Mouse (Mus musculus): ENCODE data around the gene Srek1.

The Srek1 gene

DNA sequence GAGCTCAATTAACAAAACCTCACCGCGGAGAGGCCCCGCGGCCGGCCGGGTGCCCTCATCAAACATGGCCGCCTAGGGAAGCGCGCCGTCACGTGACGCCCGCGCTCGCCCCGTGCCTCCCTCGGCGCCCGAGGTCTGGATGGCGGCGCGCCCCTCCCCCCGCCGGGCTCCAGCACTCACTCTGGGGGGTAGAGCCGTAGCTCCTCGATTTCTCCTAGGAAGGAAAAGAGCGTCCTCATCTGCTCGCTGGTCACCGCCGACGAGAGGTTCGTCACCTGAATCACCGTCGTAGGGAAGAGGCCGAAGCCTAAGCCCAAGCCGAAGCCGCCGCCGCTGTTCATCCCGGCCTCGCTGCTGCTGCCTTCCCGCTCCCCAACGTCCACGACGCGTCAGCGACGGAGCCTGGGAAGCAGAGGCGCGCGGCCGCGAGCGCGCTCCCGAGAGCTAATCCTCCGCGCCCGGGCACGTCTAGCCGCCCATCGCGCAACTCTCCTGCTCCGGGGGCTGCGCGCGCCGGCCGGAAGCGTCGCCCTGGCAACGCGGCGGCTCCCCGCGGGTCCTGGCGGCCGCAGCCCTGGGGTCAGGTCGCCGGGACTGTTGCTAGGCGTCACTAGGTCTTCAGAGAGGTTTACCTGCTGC lies at the start of gene Srek1:
Gene Srek1, minus strand, starts transcription at position 490 of the 639 bp plus-strand sequence.
- Histone ChIP-seq H3K4me1 (replicated peaks; ENCODE audit: low read depth, low read length) (peaks cover 32% of the 10 kb centered on the region), H3K4me3 (replicated peaks; ENCODE audit: low read length) (peak within 1 kb of the TSS; percentile 87), H3K27me3 (ENCODE audit: insufficient read depth, low read length) (peaks cover 7% of the 10 kb centered on the region; the same call in 1 of the 2 replicates), H3K36me3 (ENCODE audit: insufficient read depth, low read length) (peaks cover 16% of the 10 kb centered on the region), H3K9me3 (ENCODE audit: low read length) (no peaks in the 10 kb centered on the region)
- no peak for TF ChIP-seq CTCF (conservative IDR thresholded peaks at IDR 0.05; ENCODE audit: low read length)
- TF ChIP-seq NANOG (IDR thresholded peaks at IDR 0.05; ENCODE audit: borderline replicate concordance, low read length), result no peak
- TF ChIP-seq POU5F1 (IDR thresholded peaks at IDR 0.05; ENCODE audit: borderline replicate concordance, low read length), result no peak

DNA sequence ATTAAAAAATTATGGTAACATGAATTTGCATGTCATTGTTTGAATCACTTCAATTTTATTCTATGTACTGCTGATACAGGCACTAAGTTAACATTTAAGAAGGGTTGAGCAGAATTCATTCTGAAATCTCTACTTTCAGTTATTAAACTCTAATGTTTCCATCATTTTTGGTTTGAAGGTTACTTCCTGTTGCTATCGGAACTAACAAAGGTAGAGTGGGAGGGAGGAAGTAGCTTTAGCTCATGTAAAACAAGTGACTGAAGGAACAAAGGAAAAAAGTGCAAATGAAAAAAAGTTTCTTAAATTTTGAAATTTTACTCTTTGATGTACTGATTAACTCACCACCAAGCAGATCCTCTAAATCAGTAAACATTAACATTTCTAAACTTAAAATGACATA lies 47.9 kb upstream of the Srek1 start:
- H3K36me3 ChIP-seq (ENCODE audit: insufficient read depth, low read length), result 0 out of 2 replicates have a peak, but pooled peaks cover 7% of the 10 kb centered on the region
- TF ChIP-seq POU5F1 (IDR thresholded peaks at IDR 0.05; ENCODE audit: borderline replicate concordance, low read length) (no peak), CTCF (conservative IDR thresholded peaks at IDR 0.05; ENCODE audit: low read length) (no peak), NANOG (IDR thresholded peaks at IDR 0.05; ENCODE audit: borderline replicate concordance, low read length) (no peak)
- H3K4me1 ChIP-seq (replicated peaks; ENCODE audit: low read depth, low read length), result no peaks in the 10 kb centered on the region
- H3K9me3 ChIP-seq (ENCODE audit: low read length), result no peaks in the 10 kb centered on the region
- no peak overlapping the region for H3K4me3 ChIP-seq (replicated peaks; ENCODE audit: low read length)
- no peaks in the 10 kb centered on the region for H3K27me3 ChIP-seq (ENCODE audit: insufficient read depth, low read length)

DNA sequence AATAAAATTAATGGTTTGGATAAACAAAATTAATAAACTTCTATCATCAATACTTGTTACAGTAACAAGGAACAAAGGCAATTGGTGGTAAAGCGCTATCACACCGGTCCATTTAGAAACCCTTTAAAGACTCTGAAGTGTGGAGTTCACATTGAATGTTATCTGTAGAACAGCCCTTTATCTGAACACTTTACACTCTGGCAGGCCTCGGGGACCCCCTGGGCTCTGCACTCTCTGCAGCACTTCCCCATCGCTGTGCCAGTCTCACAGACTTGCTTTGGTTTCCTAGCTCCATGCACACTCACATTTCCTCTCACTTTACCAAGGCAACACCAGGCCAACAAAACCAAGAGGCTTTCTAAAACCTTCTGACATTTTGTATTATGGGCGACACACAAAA lies 45.0 kb upstream of the Srek1 start:
- Histone ChIP-seq H3K4me1 (replicated peaks; ENCODE audit: low read depth, low read length) (no peaks in the 10 kb centered on the region), H3K9me3 (ENCODE audit: low read length) (no peaks in the 10 kb centered on the region), H3K4me3 (replicated peaks; ENCODE audit: low read length) (no peak overlapping the region), H3K27me3 (ENCODE audit: insufficient read depth, low read length) (no peaks in the 10 kb centered on the region), H3K36me3 (ENCODE audit: insufficient read depth, low read length) (0 out of 2 replicates have a peak, but pooled peaks cover 7% of the 10 kb centered on the region)
- TF ChIP-seq CTCF (conservative IDR thresholded peaks at IDR 0.05; ENCODE audit: low read length) (no peak), POU5F1 (IDR thresholded peaks at IDR 0.05; ENCODE audit: borderline replicate concordance, low read length) (no peak), NANOG (IDR thresholded peaks at IDR 0.05; ENCODE audit: borderline replicate concordance, low read length) (no peak)

DNA sequence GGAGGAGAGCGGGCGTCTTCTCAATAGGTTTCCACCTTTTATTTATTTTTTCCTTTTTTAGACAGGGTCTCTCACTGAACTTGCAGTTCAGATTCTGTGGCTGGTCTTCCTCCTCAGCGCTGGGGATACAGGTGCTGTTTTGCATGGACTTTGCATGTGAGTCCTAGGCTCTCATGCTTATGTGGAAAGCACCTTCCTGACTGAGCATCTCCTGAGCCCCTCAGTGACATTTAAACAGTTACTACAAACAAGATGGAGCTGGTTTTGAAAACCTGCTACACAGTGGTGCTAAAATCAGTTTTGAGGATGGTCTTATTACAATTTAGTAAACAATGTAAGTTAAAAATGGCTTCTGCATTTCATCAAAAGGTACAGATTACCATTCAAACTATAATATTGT lies 43.5 kb upstream of the Srek1 start:
- Histone ChIP-seq H3K9me3 (ENCODE audit: low read length) (no peaks in the 10 kb centered on the region), H3K4me1 (replicated peaks; ENCODE audit: low read depth, low read length) (no peaks in the 10 kb centered on the region), H3K27me3 (ENCODE audit: insufficient read depth, low read length) (no peaks in the 10 kb centered on the region), H3K36me3 (ENCODE audit: insufficient read depth, low read length) (0 out of 2 replicates have a peak, but pooled peaks cover 7% of the 10 kb centered on the region), H3K4me3 (replicated peaks; ENCODE audit: low read length) (no peak overlapping the region)
- TF ChIP-seq CTCF (conservative IDR thresholded peaks at IDR 0.05; ENCODE audit: low read length) (no peak), NANOG (IDR thresholded peaks at IDR 0.05; ENCODE audit: borderline replicate concordance, low read length) (no peak), POU5F1 (IDR thresholded peaks at IDR 0.05; ENCODE audit: borderline replicate concordance, low read length) (no peak)

DNA sequence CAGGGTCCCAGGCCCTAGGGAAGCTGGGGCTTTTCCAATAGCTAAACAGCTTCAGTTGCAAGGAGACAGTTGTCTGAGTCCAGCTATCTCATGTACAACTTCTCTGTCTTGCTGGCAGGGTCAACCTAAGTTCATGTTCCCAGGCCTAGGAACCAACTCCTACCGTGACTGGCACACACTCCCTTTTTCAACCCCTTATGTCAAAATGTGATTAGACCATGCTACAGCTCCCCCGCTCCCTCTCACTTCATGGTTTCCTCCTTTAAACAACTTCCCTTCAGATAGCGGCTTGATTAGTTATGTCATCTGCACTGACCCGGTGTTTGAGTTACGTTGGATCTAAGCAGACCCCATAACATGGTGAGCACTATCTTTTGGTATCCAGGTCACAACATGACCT lies 33.1 kb upstream of the Srek1 start:
- no peaks in the 10 kb centered on the region for H3K36me3 ChIP-seq (ENCODE audit: insufficient read depth, low read length)
- peaks cover 8% of the 10 kb centered on the region for H3K4me1 ChIP-seq (replicated peaks; ENCODE audit: low read depth, low read length)
- no peaks in the 10 kb centered on the region for H3K27me3 ChIP-seq (ENCODE audit: insufficient read depth, low read length)
- no peak overlapping the region for H3K4me3 ChIP-seq (replicated peaks; ENCODE audit: low read length)
- TF ChIP-seq NANOG (IDR thresholded peaks at IDR 0.05; ENCODE audit: borderline replicate concordance, low read length), result no peak
- TF ChIP-seq POU5F1 (IDR thresholded peaks at IDR 0.05; ENCODE audit: borderline replicate concordance, low read length), result no peak
- TF ChIP-seq CTCF (conservative IDR thresholded peaks at IDR 0.05; ENCODE audit: low read length), result no peak
- H3K9me3 ChIP-seq (ENCODE audit: low read length), result no peaks in the 10 kb centered on the region

DNA sequence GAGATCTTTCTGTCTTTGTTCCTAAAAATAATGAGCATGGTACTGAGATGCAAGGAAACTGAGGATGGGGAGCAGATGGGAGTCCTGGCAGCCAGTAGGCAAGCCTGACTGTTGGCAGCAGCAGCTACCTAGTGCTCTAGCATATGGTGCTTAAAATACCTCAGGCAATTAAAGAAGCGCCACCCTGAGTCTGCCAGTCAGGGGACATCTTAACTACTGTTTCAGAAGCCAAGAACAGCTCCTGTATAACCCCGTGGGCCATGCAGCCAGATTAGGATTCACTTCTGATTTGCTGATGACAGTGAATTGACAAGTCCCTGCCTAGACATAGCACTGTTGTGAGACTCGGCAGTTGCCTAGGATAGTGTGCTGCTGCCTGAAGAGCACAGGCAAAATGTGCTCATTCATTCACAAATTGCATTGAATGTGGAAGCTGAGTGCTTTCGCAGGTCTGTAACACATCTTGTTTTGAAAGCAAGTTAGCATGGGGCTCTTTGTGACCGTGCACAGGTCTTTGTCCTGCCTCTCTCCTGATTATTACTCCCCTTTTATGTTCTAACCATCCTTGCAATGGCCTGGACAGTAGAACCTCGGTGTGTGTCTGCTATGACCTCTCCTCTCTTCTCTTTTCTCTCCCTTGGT lies 31.9 kb upstream of the Srek1 start:
- H3K9me3 ChIP-seq (ENCODE audit: low read length), result no peaks in the 10 kb centered on the region
- no peak overlapping the region for H3K4me3 ChIP-seq (replicated peaks; ENCODE audit: low read length)
- TF ChIP-seq POU5F1 (IDR thresholded peaks at IDR 0.05; ENCODE audit: borderline replicate concordance, low read length) (no peak), NANOG (IDR thresholded peaks at IDR 0.05; ENCODE audit: borderline replicate concordance, low read length) (peak; percentile 63; the same call in 1 of the 2 replicates), CTCF (conservative IDR thresholded peaks at IDR 0.05; ENCODE audit: low read length) (no peak)
- peaks cover 8% of the 10 kb centered on the region for H3K4me1 ChIP-seq (replicated peaks; ENCODE audit: low read depth, low read length)
- no peaks in the 10 kb centered on the region for H3K27me3 ChIP-seq (ENCODE audit: insufficient read depth, low read length)
- no peaks in the 10 kb centered on the region for H3K36me3 ChIP-seq (ENCODE audit: insufficient read depth, low read length)

DNA sequence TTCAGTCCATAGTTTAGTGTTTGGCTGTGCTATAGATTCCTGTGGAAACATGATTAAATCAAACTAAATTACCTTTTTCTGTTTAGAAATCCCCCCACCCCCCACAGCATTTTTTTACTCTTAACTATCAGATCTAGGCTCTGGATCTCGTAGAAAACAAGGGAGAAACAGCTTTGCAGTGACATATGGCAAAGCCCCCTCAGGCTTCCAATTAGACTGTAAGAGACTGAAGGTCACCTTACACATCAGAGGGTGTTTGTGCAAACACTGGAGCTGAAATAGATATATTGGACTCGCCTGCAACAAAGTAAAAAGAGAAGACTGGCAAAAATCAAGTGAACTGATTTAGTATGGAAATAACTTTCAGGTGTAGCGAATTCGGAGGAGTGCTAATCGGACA lies 29.3 kb upstream of the Srek1 start:
- Histone ChIP-seq H3K4me3 (replicated peaks; ENCODE audit: low read length) (no peak overlapping the region), H3K27me3 (ENCODE audit: insufficient read depth, low read length) (no peaks in the 10 kb centered on the region), H3K4me1 (replicated peaks; ENCODE audit: low read depth, low read length) (peaks cover 8% of the 10 kb centered on the region), H3K36me3 (ENCODE audit: insufficient read depth, low read length) (no peaks in the 10 kb centered on the region), H3K9me3 (ENCODE audit: low read length) (no peaks in the 10 kb centered on the region)
- TF ChIP-seq POU5F1 (IDR thresholded peaks at IDR 0.05; ENCODE audit: borderline replicate concordance, low read length), result no peak
- no peak for TF ChIP-seq CTCF (conservative IDR thresholded peaks at IDR 0.05; ENCODE audit: low read length)
- no peak for TF ChIP-seq NANOG (IDR thresholded peaks at IDR 0.05; ENCODE audit: borderline replicate concordance, low read length)

DNA sequence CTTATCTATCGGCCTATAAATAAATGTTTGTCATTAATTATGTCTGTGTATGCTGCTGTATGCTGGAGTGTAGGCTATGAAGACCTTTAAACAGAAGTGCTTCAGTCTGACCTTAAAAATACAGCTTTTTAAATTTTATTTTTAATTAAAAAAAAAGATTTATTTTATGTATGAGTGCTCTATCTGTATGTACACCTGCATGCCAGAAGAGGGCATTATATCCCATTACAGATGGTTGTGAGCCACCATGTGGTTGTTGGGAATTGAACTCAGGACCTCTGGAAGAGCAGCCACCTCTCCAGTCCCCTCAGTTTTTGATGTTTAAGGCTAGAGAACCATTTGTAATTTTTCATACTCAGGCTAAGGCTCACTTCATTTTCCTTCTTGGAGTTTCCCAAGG lies 26.6 kb upstream of the Srek1 start:
- no peak for TF ChIP-seq CTCF (conservative IDR thresholded peaks at IDR 0.05; ENCODE audit: low read length)
- TF ChIP-seq NANOG (IDR thresholded peaks at IDR 0.05; ENCODE audit: borderline replicate concordance, low read length), result no peak
- TF ChIP-seq POU5F1 (IDR thresholded peaks at IDR 0.05; ENCODE audit: borderline replicate concordance, low read length), result no peak
- H3K9me3 ChIP-seq (ENCODE audit: low read length), result no peaks in the 10 kb centered on the region
- H3K27me3 ChIP-seq (ENCODE audit: insufficient read depth, low read length), result no peaks in the 10 kb centered on the region
- H3K4me3 ChIP-seq (replicated peaks; ENCODE audit: low read length), result no peak overlapping the region
- H3K4me1 ChIP-seq (replicated peaks; ENCODE audit: low read depth, low read length), result no peaks in the 10 kb centered on the region; the same call in 1 of the 2 replicates
- H3K36me3 ChIP-seq (ENCODE audit: insufficient read depth, low read length), result no peaks in the 10 kb centered on the region
